Mouse (Mus musculus) lung, embryonic 15.5 days (tissue): ENCODE measurements around the gene Mab21l1. TPM values are rescaled to one million over a fixed set of nuclear protein-coding genes. Genes with fewer than 3 reads are reported as not detected.

Source experiments
- ATAC-seq: fragments of 200-750 bp; cut with Nextera tagmentation; 2 replicates; pipeline ENCODE4 v1.8.0; 2017; ENCODE audit warnings: moderate number of reproducible peaks, borderline replicate concordance; ENCODE audit not compliant: low FRiP score, low TSS enrichment; ENCODE audit errors: extremely low read depth
- H3K27ac ChIP-seq: fragments of 300-500 bp; sonication (generic); 2 replicates; pipeline ENCODE4 v1.5.1; 2015; ENCODE audit warnings: moderate library complexity, mild to moderate bottlenecking, inconsistent platforms
- H3K27me3 ChIP-seq: fragments of 300-500 bp; sonication (generic); 2 replicates; pipeline ENCODE4 v1.6.1; 2015; ENCODE audit warnings: inconsistent platforms
- H3K36me3 ChIP-seq: fragments of 300-500 bp; sonication (generic); 2 replicates; pipeline ENCODE4 v1.6.1; 2015; ENCODE audit warnings: inconsistent platforms
- H3K4me1 ChIP-seq: fragments of 300-500 bp; sonication (generic); 2 replicates; pipeline ENCODE4 v1.6.1; 2015; ENCODE audit warnings: inconsistent platforms
- H3K4me2 ChIP-seq: fragments of 300-500 bp; sonication (generic); 2 replicates; pipeline ENCODE4 v1.6.1; 2015; ENCODE audit warnings: inconsistent platforms, mild to moderate bottlenecking, moderate library complexity
- H3K4me3 ChIP-seq: fragments of 300-500 bp; sonication (generic); 2 replicates; pipeline ENCODE4 v1.5.1; 2015; ENCODE audit warnings: mild to moderate bottlenecking, inconsistent platforms
- H3K9ac ChIP-seq: fragments of 300-500 bp; sonication (generic); 2 replicates; pipeline ENCODE4 v1.6.1; 2015; ENCODE audit warnings: inconsistent platforms
- H3K9me3 ChIP-seq: fragments of 300-500 bp; sonication (generic); 2 replicates; pipeline ENCODE4 v1.6.1; 2016; ENCODE audit warnings: inconsistent platforms
- WGBS: fragments of 180-500 bp; shearing (Covaris S2); methylation state at CpG from one replicate; pipeline ENCODE4 v1.1.7; 2015; 5-methylcytosine and 5-hydroxymethylcytosine counted together
- polyA plus RNA-seq: library from polyadenylated mRNA; unstranded; fragments of >200 nt; fragmentation: Nextera tagmentation; extraction: Ambion mirVana; gene quantifications from 2 replicates; pipeline ENCODE4 v1.2.1, GENCODE M21; 2015

Mab21l1 gene
- polyA plus RNA-seq, 1 experiment from 2014 or later: 1.1 TPM

GRCm38 (mm10) chr3:55789856-55790255, 7.5 kb downstream of the Mab21l1 start:
- ATAC-seq: no peak
- Histone ChIP-seq H3K27ac (no peak overlapping the region), H3K36me3 (no peaks in the 10 kb centered on the region), H3K9me3 (no peaks in the 10 kb centered on the region), H3K27me3 (peaks cover 27% of the 10 kb centered on the region), H3K4me3 (no peak overlapping the region), H3K4me2 (no peak overlapping the region), H3K4me1 (peaks cover 8% of the 10 kb centered on the region), H3K9ac (no peak overlapping the region)
- 56% methylated on average over 2 of the region's 2 CpGs for WGBS

- Histone ChIP-seq H3K4me2 (no peak overlapping the region), H3K27ac (no peak overlapping the region), H3K9ac (no peak overlapping the region), H3K9me3 (no peaks in the 10 kb centered on the region), H3K4me3 (no peak overlapping the region), H3K27me3 (peaks cover 23% of the 10 kb centered on the region), H3K36me3 (no peaks in the 10 kb centered on the region), H3K4me1 (peaks cover 8% of the 10 kb centered on the region)
- ATAC-seq: no peak
- 83% methylated on average over 4 of the region's 4 CpGs for WGBS
Measured at GRCm38 (mm10) chr3:55790609-55791008, 8.3 kb downstream of the Mab21l1 start.

GRCm38 (mm10) chr3:55792251-55792650, 9.9 kb downstream of the Mab21l1 start:
- no peak overlapping the region for H3K27ac ChIP-seq
- H3K9ac ChIP-seq: no peak overlapping the region
- H3K27me3 ChIP-seq: peaks cover 9% of the 10 kb centered on the region; the same call in 1 of the 2 replicates
- no peak overlapping the region for H3K4me3 ChIP-seq
- H3K9me3 ChIP-seq: no peaks in the 10 kb centered on the region
- H3K4me1 ChIP-seq: peaks cover 8% of the 10 kb centered on the region
- no peak for ATAC-seq
- H3K36me3 ChIP-seq: no peaks in the 10 kb centered on the region
- 51% methylated on average over 5 of the region's 5 CpGs for whole genome bisulfite sequencing
- H3K4me2 ChIP-seq: no peak overlapping the region

- Histone ChIP-seq H3K9me3 (no peaks in the 10 kb centered on the region), H3K4me3 (no peak overlapping the region), H3K36me3 (no peaks in the 10 kb centered on the region), H3K4me2 (no peak overlapping the region), H3K4me1 (peaks cover 8% of the 10 kb centered on the region), H3K9ac (no peak overlapping the region), H3K27ac (peak overlapping the region; percentile 37; the same call in 1 of the 2 replicates), H3K27me3 (peaks cover 4% of the 10 kb centered on the region; the same call in 1 of the 2 replicates)
- peak; percentile 52; the same call in 1 of the 2 replicates for ATAC-seq
- 21% methylated on average over 7 of the region's 7 CpGs for WGBS
Measured at GRCm38 (mm10) chr3:55793842-55794575, 11.7 kb downstream of the Mab21l1 start.

GRCm38 (mm10) chr3:55794768-55795167, 12.5 kb downstream of the Mab21l1 start:
- WGBS: 46% methylated on average over 2 of the region's 2 CpGs

GRCm38 (mm10) chr3:55814993-55815625, 32.8 kb downstream of the Mab21l1 start:
- 0 out of 2 replicates have a peak, but pooled peaks cover 4% of the 10 kb centered on the region for H3K4me1 ChIP-seq
- 77% methylated on average over 5 of the region's 5 CpGs for WGBS
- no peak for ATAC-seq

More at GRCm38 (mm10) chr3:55794768-55795167, 12.5 kb downstream of the Mab21l1 start:
- ATAC-seq: no peak
- no peak overlapping the region for H3K4me2 ChIP-seq
- no peak overlapping the region for H3K27ac ChIP-seq
- H3K4me1 ChIP-seq: peaks cover 8% of the 10 kb centered on the region
- H3K9me3 ChIP-seq: no peaks in the 10 kb centered on the region
- H3K9ac ChIP-seq: no peak overlapping the region
- H3K4me3 ChIP-seq: no peak overlapping the region
- no peaks in the 10 kb centered on the region for H3K27me3 ChIP-seq
- H3K36me3 ChIP-seq: no peaks in the 10 kb centered on the region

GRCm38 (mm10) chr3:55816096-55816495, 33.8 kb downstream of the Mab21l1 start:
- no peak overlapping the region for H3K27ac ChIP-seq
- H3K9me3 ChIP-seq: no peaks in the 10 kb centered on the region
- no peak overlapping the region for H3K4me3 ChIP-seq
- no peak overlapping the region for H3K9ac ChIP-seq
- no peak overlapping the region for H3K4me2 ChIP-seq
- H3K4me1 ChIP-seq: 0 out of 2 replicates have a peak, but pooled peaks cover 4% of the 10 kb centered on the region
- H3K27me3 ChIP-seq: no peaks in the 10 kb centered on the region
- ATAC-seq: no peak
- 56% methylated on average over 5 of the region's 5 CpGs for WGBS
- H3K36me3 ChIP-seq: no peaks in the 10 kb centered on the region

More at GRCm38 (mm10) chr3:55814993-55815625, 32.8 kb downstream of the Mab21l1 start:
- H3K9me3 ChIP-seq: no peaks in the 10 kb centered on the region
- H3K36me3 ChIP-seq: no peaks in the 10 kb centered on the region
- H3K4me2 ChIP-seq: no peak overlapping the region
- no peak overlapping the region for H3K9ac ChIP-seq
- no peak overlapping the region for H3K27ac ChIP-seq
- no peak overlapping the region for H3K4me3 ChIP-seq
- H3K27me3 ChIP-seq: no peaks in the 10 kb centered on the region

GRCm38 (mm10) chr3:55816638-55817375, 34.5 kb downstream of the Mab21l1 start:
- H3K27ac ChIP-seq: no peak overlapping the region
- no peaks in the 10 kb centered on the region for H3K9me3 ChIP-seq
- ATAC-seq: no peak
- 0 out of 2 replicates have a peak, but pooled peaks cover 4% of the 10 kb centered on the region for H3K4me1 ChIP-seq
- H3K9ac ChIP-seq: no peak overlapping the region
- H3K27me3 ChIP-seq: no peaks in the 10 kb centered on the region
- 56% methylated on average over 6 of the region's 6 CpGs for WGBS
- H3K4me2 ChIP-seq: no peak overlapping the region
- H3K4me3 ChIP-seq: no peak overlapping the region
- H3K36me3 ChIP-seq: no peaks in the 10 kb centered on the region

GRCm38 (mm10) chr3:55818082-55818481, 35.8 kb downstream of the Mab21l1 start:
- Histone ChIP-seq H3K36me3 (no peaks in the 10 kb centered on the region), H3K4me1 (0 out of 2 replicates have a peak, but pooled peaks cover 4% of the 10 kb centered on the region), H3K9me3 (no peaks in the 10 kb centered on the region), H3K4me3 (no peak overlapping the region), H3K27me3 (no peaks in the 10 kb centered on the region), H3K4me2 (no peak overlapping the region), H3K9ac (no peak overlapping the region), H3K27ac (no peak overlapping the region)
- 34% methylated on average over 2 of the region's 2 CpGs for WGBS
- peak; percentile 31; the same call in 1 of the 2 replicates for ATAC-seq

GRCm38 (mm10) chr3:55819598-55819997, 37.3 kb downstream of the Mab21l1 start:
- no peaks in the 10 kb centered on the region for H3K27me3 ChIP-seq

GRCm38 (mm10) chr3:55824864-55825263, 42.6 kb downstream of the Mab21l1 start:
- Histone ChIP-seq H3K4me1 (peaks cover 7% of the 10 kb centered on the region), H3K4me2 (no peak overlapping the region), H3K9ac (no peak overlapping the region), H3K4me3 (no peak overlapping the region), H3K36me3 (no peaks in the 10 kb centered on the region), H3K27me3 (no peaks in the 10 kb centered on the region), H3K27ac (no peak overlapping the region), H3K9me3 (no peaks in the 10 kb centered on the region)
- WGBS: 63% methylated on average over 3 of the region's 3 CpGs
- ATAC-seq: no peak

More at GRCm38 (mm10) chr3:55819598-55819997, 37.3 kb downstream of the Mab21l1 start:
- Histone ChIP-seq H3K4me2 (no peak overlapping the region), H3K27ac (no peak overlapping the region), H3K4me1 (0 out of 2 replicates have a peak, but pooled peaks cover 4% of the 10 kb centered on the region), H3K36me3 (no peaks in the 10 kb centered on the region), H3K9me3 (no peaks in the 10 kb centered on the region), H3K4me3 (no peak overlapping the region), H3K9ac (no peak overlapping the region)
- no peak for ATAC-seq
